Mouse (Mus musculus) kidney, embryonic 16.5 days (tissue): ENCODE data around the gene Olfr1056. TPM values are rescaled to one million over a fixed set of nuclear protein-coding genes. Genes with fewer than 3 reads are reported as not detected.

Experiments used
- polyA plus RNA-seq: library from polyadenylated mRNA; unstranded; fragments of >200 nt; fragmentation: Nextera tagmentation; extraction: Ambion mirVana; gene quantifications from 2 replicates; pipeline ENCODE4 v1.2.1, GENCODE M21; 2015

Gene Olfr1056
- polyA plus RNA-seq, 1 experiment from 2014 or later, result not detected

Other genes starting within 250 kb of the Olfr1056 start
- not detected in 2 replicates for gene Olfr1039, start 226.5 kb downstream of the Olfr1056 start, polyA plus RNA-seq
- not detected in 2 replicates for gene Olfr1040, start 215.7 kb downstream of the Olfr1056 start, polyA plus RNA-seq
- gene Olfr1042, start 200.6 kb downstream of the Olfr1056 start, polyA plus RNA-seq, result not detected in 2 replicates
- not detected in 2 replicates for gene Olfr1043, start 194.9 kb downstream of the Olfr1056 start, polyA plus RNA-seq
- not detected in 2 replicates for gene Olfr1044, start 184.6 kb downstream of the Olfr1056 start, polyA plus RNA-seq
- not detected in 2 replicates for gene Olfr52, start 176.8 kb downstream of the Olfr1056 start, polyA plus RNA-seq
- not detected in 2 replicates for gene Olfr1045, start 159.5 kb downstream of the Olfr1056 start, polyA plus RNA-seq
- not detected in 2 replicates for gene Olfr1046, start 143.2 kb downstream of the Olfr1056 start, polyA plus RNA-seq
- not detected in 2 replicates for gene Olfr1047, start 131.1 kb downstream of the Olfr1056 start, polyA plus RNA-seq
- not detected in 2 replicates for gene Olfr1048, start 122.2 kb downstream of the Olfr1056 start, polyA plus RNA-seq
- not detected in 2 replicates for gene Olfr1049, start 104.1 kb downstream of the Olfr1056 start, polyA plus RNA-seq
- gene Olfr1051, start 83.4 kb downstream of the Olfr1056 start, polyA plus RNA-seq, result not detected in 2 replicates
- not detected in 2 replicates for gene Olfr1052, start 70.0 kb downstream of the Olfr1056 start, polyA plus RNA-seq
- not detected in 2 replicates for gene Olfr1053, start 47.2 kb downstream of the Olfr1056 start, polyA plus RNA-seq
- gene Olfr1054, start 27.0 kb downstream of the Olfr1056 start, polyA plus RNA-seq, result not detected in 2 replicates
- not detected in 2 replicates for gene Olfr1055, start 12.2 kb downstream of the Olfr1056 start, polyA plus RNA-seq
- not detected in 2 replicates for gene Olfr1057, start 15.9 kb upstream of the Olfr1056 start, polyA plus RNA-seq
- not detected in 2 replicates for gene Olfr1058, start 26.1 kb upstream of the Olfr1056 start, polyA plus RNA-seq
- not detected in 2 replicates for gene Olfr1061, start 51.6 kb upstream of the Olfr1056 start, polyA plus RNA-seq
- gene Olfr1062, start 64.3 kb upstream of the Olfr1056 start, polyA plus RNA-seq, result not detected in 2 replicates
- not detected in 2 replicates for gene Olfr1065, start 88.1 kb upstream of the Olfr1056 start, polyA plus RNA-seq
- gene Olfr1066, start 93.8 kb upstream of the Olfr1056 start, polyA plus RNA-seq, result not detected in 2 replicates
- not detected in 2 replicates for gene Olfr228, start 124.9 kb upstream of the Olfr1056 start, polyA plus RNA-seq
- gene Olfr1076, start 146.0 kb upstream of the Olfr1056 start, polyA plus RNA-seq, result not detected in 2 replicates
- not detected in 2 replicates for gene Olfr1079, start 180.0 kb upstream of the Olfr1056 start, polyA plus RNA-seq
- gene Olfr1080, start 195.8 kb upstream of the Olfr1056 start, polyA plus RNA-seq, result not detected in 2 replicates
- not detected in 2 replicates for gene Olfr1082, start 236.5 kb upstream of the Olfr1056 start, polyA plus RNA-seq